Mouse (Mus musculus) neutrophil, adult 5-6 weeks (primary cell): ENCODE data around the gene Ly6g6d. TPM values are rescaled to one million over a fixed set of nuclear protein-coding genes. Genes with fewer than 3 reads are reported as not detected.

Experiments
- ATAC-seq: fragments of 151-379, 151-347 bp; 2 replicates; pipeline ENCODE4 v1.8.0; 2017; ENCODE audit warnings: mild to moderate bottlenecking, moderate TSS enrichment; ENCODE audit not compliant: insufficient number of reproducible peaks, poor library complexity, low FRiP score, severe bottlenecking; ENCODE audit errors: extremely low read depth
- total RNA-seq: library from RNA; stranded (forward); fragments of 200-1000 nt; gene quantifications from 2 replicates; pipeline ENCODE4 v1.2.3, GENCODE M21; 2017

Gene Ly6g6d
- total RNA-seq, 1 experiment from 2014 or later, result not detected

DNA sequence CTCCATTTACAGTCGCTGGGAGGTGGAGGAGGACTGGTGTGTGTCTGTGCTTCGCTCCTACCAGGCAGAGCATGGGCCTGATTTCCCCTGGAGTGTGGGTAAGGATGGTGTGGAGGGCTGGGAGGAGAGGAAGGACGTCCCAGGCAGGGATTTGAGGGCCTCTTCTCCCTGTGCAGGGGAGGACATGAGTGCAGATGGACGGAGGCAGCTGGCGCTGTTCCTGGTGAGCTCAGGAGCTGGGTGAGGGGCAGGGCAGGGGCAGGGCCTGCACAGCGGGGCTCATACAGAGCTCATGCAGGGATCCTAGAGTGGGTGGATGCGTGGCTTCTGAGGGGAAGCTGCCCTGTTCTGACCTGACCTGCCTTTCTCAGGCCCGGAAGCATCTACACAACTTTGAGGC, 24.4 kb upstream of the Ly6g6d start:
- ATAC-seq, result no peak

DNA sequence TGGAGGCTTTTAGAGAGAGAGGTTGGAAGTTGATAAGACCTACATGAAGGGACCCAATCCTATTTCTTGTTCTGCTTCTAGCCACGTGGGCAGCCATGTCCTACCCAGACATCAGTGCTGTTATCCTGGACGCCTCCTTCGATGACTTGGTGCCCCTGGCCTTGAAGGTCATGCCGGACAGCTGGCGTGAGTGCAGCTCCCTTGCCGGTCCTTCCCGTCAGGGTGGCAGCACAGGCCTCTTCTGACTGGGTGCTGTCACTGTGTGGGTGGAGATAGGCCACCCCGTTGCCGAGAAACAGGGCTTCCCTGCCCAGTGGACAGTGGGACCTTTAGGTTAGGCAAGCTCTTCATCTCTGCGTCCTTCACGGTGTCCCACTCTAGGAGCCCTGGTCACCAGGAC, 23.3 kb upstream of the Ly6g6d start:
- ATAC-seq, result no peak

DNA sequence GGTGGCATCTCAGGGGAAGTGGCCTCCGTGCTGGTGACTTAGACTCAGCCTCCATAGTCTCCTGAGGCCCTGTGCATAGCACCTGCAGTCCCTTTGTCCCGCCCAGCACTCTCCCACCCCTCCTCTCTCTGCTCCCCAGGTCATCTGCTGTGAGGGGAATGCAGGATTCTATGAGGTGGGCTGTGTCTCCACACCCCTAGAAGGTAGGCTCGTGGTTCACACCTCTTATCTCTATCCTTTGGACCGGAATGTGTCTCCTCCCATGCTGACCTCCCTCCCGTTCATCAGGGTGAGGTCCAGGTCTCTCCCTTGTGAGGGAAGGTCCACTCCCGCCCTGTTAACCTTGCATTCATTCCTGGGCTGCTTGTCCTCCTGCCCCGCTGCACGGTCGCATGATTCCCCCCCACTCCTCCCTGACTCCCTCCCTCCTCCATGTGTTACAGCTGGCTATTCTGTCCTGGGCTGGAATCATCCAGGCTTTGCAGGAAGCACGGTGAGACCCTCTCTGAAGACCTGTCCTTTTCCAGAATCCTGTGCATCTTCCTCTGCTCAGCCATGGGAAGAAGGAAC, 22.4 kb upstream of the Ly6g6d start:
- no peak for ATAC-seq

DNA sequence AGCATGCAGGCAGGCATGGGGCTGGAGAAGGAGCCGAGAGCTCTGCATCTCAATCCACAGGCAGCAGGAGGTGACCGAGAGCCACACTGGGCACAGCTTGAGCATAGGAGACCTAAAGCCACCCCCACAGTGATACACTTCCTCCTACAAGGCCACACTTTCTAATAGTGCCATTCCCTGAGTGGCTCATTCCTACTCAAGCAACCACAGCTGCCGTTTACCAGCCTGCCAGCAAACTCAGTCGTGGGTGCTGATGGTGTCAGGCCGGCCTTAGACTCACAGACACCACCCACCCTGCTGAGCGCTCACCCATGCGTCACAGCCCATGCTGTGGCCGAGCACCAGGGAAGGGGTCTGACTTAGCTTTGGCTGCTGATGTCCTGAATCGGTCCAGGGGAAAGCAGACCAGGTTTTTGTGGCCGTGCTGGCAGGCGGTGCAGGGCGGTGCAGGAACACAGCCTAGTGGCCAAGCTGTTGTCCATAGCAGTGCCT, 19.3 kb upstream of the Ly6g6d start:
- no peak for ATAC-seq

DNA sequence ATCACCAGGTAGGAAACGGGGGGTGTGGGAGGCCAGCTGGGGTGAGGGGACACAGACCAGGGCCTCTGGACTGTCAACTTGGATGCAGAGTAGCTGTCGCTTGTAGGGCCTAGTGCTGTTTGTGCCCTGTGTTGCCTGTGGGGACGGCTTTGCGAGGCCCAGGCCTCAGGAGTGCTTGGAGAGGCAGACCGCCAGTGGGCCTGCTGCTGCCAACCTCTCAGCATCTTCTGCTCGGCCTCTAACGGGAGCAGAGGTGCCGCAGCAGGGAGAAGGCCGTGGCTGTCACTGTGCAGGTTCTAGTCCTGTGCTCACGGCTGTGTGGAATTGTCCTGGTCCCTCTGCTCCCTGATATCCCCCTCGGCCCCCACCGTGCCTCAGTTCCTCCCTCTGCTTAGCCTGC, 18.7 kb upstream of the Ly6g6d start:
- no peak for ATAC-seq

DNA sequence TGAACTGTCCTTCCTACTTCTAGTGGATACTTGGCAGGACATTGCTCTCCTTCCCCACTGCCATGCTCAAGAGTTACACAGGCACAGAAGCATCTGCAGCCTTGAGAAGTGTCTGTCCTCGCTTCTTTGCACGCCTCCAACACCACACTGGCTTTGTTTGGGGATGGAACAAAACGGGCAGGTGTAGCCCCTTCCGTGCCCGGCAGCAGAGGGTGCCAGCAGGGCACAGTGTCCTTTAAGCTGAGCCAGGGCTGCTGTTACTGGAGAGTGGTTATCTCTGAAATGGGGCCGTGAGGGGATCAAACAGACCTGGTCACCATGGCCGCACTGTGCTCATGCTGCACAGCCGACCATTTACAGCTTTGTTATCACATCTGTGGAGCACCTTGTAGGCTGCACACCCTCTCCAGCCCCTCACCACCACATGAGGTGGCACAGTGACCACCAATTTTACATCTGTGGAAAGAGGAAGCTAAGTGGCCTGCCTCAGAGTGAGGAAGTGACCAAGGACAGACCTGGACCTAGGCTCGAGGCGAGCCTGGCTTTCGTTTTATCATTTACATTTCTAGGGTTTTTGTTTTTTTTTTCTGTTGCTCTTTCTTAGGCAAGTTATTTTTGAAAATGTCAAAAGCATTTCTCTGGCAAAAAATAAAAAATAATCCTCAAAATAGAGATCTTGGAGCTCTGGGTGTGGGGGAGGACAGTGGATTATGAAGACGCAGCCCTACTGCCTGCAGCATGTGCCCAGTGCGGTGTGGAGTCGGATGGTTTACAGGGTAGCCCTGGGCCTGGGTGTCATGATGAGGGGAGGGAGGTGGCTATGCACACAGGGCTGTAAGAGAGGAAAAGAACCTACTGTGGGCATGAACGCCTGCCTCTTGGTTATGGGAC, 16.9 kb upstream of the Ly6g6d start:
- no peak for ATAC-seq

DNA sequence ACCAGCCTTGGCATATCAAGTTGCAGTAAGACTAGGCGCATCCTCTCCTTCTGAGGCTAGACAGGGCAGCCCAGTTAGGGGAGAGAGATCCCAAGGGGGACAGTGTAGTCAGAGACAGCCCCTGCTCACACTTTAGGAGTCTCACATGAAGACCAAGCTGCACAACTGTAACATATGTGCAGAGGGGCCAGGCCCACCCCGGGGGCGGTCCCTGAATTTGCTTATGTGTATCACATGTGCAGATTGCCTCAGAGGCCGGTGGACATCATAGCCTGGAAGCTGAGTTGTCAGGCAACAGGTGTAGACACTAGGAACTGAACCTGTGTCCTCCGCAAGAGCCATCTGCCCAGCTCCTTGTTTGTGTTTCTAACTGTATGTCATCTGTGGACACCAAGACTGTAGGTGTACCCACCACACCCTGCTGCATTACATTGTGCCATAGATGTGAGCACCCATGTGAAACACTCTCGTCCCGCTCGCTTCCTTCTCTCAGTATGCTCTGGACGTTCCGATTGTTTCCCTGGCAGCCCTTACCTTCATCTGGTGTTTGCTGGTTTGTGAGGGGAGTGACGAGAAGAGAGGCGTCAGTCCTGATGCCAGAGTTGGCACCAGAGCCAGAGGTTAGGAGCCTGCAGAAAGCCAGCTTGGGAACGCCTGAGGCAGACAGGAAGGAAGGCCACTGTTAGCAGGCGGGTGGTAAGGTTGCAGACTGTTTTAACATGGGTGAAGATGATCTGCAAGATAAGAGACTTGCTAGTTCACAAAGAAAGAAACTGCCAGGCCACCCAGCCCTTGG, 14.7 kb upstream of the Ly6g6d start:
- no peak for ATAC-seq

DNA sequence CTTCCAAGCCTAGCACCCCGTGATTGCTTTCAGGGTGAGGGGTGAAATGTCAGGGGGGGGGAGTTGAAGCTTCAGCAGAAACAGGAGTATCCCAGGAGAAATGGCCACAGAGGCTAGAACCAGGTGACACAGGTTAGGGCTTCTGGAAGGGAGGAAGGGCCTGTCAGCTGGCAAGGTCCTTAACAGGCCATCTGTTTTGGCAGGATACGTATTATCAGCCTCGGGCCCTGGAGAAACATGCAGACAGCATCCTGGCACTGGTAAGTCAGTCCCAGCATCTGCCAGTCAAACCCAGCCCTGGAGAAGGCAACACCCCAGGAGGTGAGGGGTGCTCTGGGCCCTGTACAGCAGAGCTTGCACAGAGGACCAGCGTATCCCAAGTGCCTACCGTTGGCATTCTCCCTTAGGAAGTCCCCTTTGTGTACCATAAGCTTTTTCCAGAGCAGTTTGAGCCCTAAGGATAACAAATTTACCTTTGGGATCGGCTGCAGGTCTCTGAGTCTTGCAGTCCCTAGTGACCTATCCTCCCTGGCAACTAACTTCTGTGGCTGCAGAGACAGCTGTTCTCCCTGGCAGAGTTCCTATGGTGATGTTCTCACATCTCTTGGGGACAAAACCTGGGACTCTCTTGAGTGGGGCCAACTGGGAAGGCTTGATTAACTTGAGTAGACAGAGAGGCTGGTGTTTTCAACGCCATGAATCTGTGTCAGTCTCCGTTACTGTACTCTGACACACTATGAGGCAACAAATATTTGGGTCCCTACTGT, 12.5 kb upstream of the Ly6g6d start:
- ATAC-seq, result no peak

DNA sequence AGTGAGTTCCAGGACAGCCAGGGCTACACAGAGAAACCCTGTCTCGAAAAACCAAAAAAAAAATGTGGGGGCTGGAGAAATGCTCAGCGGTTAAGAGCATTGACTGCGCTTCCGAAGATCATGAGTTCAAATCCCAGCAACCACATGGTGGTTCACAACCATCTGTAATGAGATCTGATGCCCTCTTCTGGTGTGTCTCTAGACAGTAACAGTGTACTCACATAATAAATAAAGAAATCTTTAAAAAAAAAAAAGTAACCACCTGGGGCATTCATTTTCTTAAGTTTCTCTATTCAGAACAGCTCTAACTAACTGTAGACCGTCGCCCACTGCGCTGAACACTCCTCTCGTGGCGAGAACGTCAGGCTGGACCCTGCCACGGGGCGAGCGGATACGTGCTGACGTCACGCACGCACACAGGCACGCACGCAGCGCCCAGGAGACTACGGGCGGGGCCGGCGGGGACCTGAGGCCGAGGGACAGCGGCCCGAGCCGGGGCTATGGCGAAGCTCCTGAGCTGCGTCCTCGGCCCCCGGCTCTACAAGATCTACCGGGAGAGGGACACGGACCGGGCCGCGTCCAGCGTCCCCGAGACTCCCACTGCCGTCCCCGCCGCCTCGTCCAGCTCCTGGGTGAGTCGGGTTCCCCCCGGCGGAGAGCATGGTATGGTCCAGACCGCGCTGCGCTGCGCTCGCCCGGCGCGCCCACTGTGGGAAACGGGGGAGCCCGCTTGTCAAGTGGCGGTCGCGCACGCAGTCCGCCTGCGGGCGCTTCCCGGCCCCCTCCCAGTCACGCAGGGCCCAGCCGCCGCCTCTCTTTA, 11.2 kb upstream of the Ly6g6d start, which contains the start of gene Abhd16a:
Abhd16a (plus strand) TSS at position 439 of the 820 bp plus-strand sequence.
- peak; percentile 95 for ATAC-seq

DNA sequence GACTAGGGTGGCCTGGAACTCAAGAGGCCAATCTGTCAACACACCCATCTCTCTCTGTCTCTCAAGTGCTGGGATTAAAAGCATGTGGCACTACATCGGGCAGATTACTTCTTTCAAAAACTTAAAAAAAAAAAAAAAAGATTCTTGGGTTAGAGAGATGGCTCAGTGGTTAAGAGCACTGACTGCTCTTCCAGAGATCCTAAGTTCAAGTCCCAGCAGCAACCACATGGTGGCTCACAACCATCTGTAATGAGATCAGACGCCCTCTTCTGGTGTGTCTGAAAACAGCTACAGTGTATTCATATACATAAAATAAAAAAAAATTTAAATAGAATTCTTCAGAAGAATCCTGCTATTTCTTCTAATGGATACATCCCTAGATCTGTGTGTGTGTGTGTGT, 10.3 kb upstream of the Ly6g6d start:
- ATAC-seq, result no peak

DNA sequence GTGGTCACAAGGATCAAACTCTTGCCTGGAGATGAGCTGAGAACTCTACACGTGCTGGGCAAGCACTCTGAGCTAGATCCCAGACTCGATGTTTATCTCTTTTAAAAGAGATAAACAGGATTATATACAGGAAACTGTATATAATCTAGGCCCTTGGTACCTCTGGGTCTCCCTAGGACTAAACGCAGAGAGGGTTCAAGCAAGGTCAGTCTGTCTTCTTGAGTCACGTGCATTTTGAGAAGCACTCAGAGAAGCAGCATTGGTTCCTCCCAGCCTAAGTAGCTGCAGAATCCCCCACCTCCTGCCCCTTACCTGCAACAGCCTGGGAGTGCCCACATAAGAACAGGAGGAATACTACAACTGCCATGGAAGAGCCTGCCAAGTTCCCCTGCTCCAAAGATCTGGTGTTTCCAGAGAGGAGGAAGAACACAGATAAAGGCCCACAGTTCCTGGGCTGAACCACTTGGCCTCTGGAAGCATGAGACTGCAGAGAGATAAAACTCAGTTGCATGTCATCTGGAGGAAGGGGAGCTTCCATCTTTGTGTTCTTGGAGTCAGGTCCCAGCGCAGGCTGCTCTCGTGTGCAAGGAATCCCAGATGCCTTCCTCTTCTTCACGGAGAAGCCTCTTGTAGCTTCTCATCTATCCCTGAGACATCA, 7.5 kb upstream of the Ly6g6d start, which contains the start of gene Ly6g6f:
Ly6g6f (minus strand) TSS at position 403 of the 658 bp plus-strand sequence.
- ATAC-seq, result no peak

DNA sequence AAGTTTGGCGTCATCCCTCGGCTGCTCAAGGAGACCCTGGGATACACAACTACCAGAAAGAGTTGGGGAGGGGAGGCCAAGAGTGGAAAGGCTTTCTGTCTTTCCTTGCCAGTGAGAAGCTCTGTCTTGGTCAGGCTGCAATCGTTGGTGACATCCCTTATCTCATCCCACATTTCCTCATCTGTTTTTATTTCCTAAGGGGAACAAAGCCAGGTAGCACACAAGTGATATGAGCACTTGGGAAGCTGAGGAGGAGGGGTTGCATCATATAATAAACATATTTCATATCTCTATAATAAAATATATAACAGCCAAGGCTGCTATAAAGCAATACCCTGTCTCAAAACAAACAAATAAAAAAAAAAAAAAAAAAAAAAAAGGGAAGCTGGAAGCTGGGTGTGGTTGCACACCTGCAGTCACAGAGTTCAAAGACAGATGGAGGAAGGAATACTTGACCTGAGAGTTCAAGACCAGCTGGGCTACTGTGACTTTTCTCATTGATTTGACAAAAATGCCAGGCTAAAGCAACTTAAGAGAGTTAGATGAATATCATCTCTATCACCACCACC, 6.1 kb upstream of the Ly6g6d start:
- no peak for ATAC-seq

DNA sequence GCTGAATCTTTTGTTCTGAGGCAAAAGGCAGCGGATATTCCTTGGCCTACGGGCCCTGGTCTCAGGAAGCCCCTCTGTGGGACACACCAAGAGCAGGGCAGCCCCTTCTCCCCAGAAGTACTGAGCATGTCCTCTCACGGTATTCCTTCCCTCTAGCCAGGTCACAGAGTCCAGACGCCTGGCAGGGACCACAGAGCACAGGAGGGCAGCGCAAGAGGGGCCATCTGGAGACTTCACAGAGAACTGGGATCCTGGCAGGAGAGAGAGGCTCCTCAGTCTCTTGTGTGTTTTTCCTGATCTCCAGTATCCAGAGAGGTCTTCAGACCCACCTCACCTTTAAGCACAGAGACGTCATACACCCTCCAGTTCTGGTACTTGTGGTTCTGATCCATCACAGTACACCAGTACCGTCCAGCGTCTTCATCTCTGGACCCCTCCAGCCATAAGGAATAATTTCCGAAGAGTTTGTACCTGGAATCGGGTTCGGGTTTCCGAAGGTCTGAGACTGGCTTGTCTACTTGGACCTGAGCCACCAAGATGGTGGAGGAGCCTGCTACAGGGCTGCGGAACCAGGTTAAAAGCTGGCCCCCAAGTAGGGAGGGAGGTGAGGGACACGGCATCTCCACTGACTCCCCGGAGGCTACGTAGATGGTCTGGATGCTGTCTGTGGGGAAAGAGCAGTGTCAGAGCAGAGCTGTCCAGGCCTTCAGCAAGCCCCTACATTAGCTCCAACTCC, 5.1 kb upstream of the Ly6g6d start:
- no peak for ATAC-seq

DNA sequence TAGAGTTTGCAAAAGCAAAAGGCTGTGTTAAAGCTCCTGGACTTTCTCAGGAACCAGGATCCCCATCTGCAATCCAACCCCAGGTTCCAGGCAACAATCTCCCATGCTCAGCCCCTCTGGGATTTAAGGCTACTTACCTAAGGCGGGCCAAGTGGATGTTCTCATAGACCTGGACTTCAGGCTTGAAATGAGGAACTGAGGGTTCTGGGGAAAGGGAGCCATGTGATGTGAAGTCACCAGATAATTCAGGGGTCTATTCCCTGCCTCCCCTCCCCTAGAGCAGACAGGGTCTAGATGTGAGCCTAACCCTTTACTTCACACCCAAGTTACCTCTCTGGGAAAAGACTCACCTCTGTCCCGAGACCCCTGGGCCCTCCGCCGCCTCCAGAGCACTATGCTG, 2.8 kb upstream of the Ly6g6d start:
- no peak for ATAC-seq

DNA sequence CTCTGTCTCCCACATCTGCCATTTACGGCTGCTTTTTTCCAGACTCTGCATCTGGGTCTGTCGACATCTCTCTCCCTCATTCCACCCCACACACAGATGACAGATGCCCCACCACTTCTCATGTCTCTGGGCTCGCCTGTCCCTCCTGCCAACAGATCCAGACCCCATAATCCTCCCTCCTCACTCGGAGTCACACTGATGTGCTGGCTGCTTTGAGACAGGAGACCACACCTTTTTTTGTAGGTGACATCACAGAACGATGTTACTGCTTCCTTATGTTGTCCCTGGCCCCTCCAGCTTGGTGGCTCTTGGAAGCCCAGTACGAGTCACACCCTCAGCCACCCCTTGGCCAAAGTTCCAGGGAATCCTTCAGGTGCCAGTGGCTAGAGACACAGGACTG, 2.4 kb upstream of the Ly6g6d start:
- no peak for ATAC-seq

DNA sequence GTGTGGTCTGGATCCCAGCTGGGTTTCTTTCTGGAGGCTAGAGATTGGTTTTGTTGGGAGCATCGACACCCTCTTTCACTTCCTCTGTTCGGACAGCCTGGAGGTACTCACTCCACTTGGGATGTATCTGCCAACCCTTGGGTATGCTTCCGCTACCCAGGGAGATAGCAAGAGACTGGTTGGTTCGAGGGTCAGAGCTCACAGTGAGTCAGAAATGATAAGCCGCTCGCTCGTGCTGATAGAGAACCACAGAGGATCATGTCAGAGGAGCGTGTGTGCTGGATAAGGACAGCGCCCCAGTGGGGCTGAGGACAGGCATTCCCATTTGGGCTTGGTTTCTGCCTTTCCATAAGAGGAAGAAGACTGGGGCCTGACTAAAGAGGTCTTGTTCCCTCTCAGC, 1.9 kb upstream of the Ly6g6d start:
- ATAC-seq, result no peak

DNA sequence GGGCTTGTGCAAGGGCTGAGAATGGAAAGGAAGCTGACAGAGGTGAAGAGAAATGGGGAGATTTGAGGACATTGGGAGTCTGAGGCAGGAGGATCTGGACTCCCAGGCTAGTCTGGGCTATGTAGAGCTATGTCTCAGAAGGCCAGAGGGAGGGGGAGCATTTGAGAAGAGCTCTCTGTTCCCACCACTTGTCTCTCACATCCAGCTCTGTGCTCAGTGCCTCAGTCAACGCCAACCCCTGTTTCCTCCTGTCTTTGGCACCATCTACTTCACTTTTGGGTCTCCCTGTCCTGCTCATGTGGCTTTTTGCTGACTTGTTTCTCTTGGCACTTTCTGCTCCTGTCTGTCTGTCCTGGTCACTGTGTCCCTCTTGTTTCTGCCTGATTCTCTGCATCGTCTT, 580 bp downstream of the Ly6g6d start:
- ATAC-seq, result no peak
